Mouse (Mus musculus) frontal cortex, adult 2 months (tissue): ENCODE data around the gene Sec23a. TPM values are rescaled to one million over a fixed set of nuclear protein-coding genes. Genes with fewer than 3 reads are reported as not detected.
"Not testable (repeated sequence)": the region's sequence is repeated elsewhere in the genome, so short reads cannot be mapped to it uniquely, and the experiment has no call there.

Experiments used
- DNase-seq, 2 experiments: peaks; one replicate each; pipeline ENCODE4 v3.0.0; 2022; ENCODE audit warnings: low spot score in 1 of 2; ENCODE audit errors: extremely low spot score in 1 of 2
- polyA plus RNA-seq: library from polyadenylated mRNA; depleted of rRNA; stranded (reverse); fragments of >200 nt; gene quantifications from 2 replicates; pipeline ENCODE4 v1.2.3, GENCODE M21; 2012; rRNA removed

Sec23a gene
- 46.1 and 53.5 TPM in 2 replicates for polyA plus RNA-seq

DNA sequence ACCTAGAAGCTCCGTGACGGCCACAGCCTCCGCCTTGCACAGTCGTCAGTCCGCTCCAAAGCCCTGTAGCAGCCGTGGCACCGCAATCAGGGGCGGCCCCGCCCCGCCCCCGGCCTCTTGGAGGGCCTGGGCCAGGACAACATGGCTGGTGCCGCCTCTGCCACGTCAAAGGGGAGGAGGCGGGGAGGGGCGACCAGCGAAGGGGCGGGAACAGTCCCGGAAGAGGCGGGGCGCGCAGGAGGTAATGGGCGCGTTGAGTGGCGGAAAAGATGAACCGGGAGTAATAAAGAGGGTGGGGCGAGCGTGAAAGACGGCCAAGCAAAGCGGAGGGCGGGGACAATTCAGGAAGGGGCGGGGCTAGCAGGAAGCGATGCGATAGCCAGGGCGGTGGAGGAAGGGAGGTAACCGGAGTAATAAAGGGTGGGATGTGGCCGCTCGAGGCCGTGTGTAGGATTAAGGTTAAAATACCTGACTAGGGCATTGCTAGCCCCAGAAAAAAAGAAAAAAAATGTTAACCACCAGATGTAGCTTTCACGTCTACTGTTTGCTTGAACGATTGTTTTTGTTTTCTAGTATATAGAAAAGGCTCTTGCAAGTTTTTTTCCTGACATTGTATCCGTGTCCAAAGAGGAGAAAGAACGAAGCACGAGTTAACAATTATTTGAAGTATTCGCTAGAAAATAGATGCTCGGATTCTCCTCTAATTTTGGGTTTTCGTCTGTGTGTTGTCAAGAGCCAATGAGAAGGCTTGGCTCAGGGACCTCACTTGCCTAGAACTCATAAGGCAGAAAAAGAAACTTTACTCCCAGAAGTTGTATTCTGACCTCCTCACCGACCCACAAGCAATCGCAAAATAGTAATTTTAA is at the start of gene Sec23a:
Gene Sec23a, minus strand, starts transcription at position 174 of the 866 bp plus-strand sequence.
- DNase-seq, result peak; percentile 96 to 98

DNA sequence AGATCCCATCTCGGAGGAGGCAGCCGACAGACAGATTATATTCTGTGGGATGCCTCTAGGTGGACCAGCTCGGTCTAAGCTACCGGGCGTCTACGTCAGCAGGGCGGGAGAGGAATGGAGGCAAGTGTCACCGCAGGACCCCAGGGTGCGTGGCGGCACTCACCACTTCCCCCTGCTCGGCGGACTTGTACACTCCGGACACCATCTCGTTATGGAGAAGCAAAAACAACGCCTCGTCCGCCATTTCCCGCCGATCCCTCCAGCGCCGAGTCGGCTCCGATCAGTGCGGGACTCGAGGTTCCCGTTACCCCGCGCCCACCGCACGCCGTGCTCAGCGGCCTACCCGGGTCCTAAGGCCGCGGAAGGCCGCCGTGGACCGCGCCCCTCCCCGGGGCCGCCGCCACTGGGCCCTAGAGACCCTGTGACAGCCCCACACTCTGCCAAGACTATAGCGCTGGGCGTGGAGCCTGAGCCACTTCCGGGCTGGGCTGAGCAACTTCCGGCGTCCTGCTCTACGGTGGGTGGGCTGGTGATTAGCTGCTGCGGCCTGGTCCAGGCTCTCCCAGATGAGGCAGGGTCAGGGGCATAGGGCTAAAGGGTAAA is 49.3 kb upstream of the Sec23a start, which contains the start of gene Trappc6b:
Gene Trappc6b, minus strand, starts transcription at position 480 of the 603 bp plus-strand sequence.
- peak; percentile 60 to 79 for DNase-seq

DNA sequence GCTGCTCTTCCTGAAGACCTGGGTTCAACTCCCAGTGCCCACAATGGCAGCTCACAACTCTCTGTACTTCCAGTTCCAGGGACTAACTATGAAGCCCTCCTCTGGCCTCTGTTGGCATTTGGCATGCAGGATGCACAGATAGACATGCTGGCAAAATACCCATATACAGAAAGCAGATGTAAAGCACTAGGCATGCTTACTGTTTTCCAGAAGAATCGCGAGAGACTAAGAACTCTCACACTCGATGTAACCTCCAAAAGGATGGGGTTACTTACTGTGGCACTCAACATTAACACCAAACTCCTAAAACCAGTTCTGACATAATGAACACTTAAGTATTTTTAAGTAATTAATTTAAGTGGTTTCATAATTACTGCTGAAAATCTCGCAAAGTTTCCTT is 48.5 kb upstream of the Sec23a start:
- no peak for DNase-seq

DNA sequence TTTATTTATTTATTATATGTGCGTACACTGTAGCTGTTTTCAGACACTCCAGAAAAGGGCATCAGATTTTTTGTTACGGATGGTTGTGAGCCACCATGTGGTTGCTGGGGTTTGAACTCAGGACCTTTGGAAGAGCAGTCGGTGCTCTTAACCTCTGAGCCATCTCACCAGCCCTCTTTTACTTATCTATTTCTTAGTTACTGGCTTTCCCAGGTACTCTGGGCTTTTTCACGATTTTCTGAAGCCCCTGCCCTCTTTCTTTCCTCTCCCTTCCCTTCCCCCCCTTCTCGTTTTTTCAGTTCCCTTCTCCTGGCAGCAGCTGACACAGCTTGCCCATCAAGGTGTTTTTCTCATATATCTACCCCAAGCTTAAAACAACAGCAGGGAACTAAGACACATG is 46.4 kb upstream of the Sec23a start:
- not testable (repeated sequence) for DNase-seq

DNA sequence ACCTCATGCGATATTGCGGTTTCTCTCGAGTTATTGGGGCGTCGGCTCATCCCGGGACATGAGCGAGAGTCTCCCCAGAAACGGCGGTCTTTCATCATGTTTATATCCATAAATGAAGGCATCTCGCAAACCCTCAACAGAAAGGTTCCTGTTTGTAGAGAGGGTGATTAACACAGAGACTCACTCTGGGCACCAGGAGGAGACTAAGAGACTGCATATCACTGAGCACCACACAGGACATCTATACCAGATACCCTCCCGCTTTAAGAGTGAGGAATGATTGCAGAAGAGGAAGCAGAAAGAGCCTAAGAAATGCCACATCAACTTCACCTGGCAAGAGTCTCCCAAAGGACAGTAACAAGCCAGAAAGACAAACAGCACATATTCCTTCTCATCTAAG is 44.4 kb upstream of the Sec23a start:
- DNase-seq, result no peak

DNA sequence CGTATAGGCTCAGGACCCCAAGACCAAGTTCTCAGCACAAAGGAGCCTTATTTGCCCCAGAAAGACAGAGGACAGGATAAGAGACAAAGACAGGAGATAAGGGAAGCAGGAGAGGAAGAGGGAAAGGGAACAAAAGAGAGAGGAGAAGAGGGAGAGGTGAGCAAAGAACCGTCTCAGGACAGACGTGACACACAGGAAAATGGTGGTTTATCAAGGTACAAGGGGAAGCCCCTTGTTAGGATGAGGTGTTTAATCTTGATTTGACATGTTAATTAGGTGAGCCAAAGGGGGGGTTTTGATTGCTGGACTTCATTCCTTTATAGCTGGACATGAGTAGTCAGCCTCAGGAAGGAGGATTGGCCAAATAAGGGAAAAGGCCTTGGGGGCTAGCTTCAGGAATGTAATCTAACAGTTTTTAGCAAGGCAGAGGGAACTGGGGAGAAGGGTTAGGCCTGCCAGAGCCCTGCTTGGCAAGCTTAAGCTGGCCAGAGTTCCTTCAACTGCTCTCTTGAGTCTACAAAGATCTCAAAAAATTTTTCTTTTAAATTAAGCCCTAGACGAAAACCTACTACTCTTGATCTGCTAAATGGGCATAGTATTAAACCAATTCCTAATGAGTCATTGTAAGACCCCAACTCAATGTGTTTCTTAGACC is 43.5 kb upstream of the Sec23a start:
- no peak for DNase-seq

DNA sequence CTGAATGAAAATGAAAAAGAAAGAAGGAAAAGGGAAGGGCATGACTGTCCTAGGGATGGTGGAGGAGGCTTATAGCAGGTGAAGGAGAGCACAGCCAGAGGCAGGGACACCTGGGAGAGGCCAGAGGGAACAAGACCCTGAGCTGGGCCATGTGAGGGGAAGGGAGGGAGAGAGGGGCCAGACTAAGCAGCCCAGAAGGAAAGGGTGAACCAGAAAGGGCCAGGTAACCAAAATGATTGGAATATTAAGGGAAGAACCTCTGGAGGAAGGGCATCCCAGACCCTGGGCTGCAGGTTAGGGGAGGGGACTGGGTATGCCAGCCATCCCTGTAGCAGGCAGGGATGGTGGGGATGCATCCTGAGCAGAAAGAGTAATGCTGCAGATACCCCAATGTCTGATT is 42.2 kb upstream of the Sec23a start:
- DNase-seq, result no peak

DNA sequence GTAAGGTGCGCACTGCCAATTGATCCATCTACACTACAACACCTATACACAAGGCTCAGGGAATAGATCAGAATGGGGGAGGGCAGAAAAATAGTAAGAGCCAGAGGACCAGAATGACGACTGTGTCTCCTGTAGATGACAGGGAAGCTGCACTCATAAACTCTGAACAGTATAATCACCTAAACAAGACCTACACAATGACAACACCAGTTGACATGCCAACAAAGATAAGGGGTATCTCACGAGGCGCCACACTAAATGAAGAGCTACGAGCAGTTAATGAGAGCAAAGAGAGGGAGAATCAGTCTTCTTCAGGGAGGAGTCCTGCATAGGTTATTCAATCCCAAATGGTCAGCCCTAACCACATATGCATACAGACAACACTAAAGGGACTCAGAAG is 41.3 kb upstream of the Sec23a start:
- DNase-seq, result no peak

DNA sequence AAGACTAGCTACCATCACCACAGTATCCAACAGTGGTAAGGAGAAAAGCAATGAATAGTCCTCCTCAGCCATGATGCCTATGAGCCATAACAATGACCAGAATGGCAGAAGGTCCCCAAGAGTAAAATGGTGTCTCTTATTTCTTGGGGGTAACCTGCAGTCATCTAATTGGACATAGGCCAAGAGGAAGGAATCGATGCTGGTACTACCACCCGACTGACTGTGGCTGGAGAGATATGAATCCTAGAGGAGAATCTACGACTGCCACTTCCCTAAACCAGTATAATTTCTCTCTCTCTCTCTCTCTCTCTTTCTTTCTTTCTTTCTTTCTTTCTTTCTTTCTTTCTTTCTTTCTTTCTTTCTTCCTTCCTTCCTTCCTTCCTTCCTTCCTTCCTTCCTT is 40.7 kb upstream of the Sec23a start:
- DNase-seq, result no peak

DNA sequence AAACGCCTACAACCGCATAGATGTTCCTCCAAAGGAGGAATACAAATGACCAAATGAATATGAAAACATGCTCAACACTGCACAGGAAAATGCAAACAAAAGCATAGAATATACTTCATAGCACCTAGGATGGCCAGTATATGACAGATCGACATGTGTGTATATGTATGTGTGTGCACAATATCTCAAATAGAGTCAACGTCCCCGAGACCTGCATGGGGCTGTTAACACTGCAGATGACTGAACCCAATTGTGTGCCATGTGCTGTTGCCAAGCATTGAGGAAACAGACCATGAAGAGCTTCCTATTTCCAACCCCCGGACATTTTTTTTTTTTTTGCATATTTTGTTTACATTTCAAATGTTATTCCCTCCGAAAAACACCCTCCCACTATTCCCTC is 29.0 kb upstream of the Sec23a start:
- no peak for DNase-seq

DNA sequence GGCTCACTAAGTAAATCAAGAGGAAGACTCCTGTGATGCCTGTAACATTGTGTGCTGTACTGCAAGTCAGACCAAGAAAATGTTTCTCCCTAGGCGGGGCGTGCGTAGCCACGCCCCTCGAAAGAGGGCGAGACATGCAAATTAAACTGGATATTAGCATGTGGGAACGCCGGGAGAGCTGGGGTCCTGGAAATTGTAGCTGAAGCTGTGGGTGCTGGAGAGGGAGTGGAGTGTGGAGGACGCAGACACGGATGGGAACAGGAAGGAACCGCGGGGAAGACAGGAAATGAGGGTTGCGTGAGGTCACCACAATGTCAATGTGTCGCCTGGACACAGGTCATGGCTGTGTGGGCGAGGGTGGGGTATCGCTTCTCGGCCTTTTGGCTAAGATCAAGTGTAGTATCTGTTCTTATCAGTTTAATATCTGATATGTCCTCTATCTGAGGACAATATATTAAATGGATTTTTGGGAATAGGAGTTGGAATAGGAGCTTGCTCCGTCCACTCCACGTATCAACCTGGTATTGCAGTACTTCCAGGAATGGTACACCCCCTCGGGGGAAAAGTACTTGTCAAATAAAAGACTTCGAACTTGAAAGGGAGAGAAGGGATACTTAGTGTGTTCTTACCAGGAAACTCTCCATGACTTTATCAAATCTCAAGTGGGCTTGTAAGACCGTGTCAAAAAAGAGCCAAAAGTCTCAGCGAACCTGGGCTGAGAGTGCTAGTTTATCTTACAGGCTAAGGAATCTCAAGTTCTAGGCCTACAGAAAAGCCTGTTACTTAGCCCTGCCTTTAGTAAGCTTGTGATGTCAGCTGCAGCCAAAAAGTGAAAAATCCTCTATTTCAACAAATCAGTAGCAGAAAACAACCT is 28.4 kb upstream of the Sec23a start:
- no peak for DNase-seq

DNA sequence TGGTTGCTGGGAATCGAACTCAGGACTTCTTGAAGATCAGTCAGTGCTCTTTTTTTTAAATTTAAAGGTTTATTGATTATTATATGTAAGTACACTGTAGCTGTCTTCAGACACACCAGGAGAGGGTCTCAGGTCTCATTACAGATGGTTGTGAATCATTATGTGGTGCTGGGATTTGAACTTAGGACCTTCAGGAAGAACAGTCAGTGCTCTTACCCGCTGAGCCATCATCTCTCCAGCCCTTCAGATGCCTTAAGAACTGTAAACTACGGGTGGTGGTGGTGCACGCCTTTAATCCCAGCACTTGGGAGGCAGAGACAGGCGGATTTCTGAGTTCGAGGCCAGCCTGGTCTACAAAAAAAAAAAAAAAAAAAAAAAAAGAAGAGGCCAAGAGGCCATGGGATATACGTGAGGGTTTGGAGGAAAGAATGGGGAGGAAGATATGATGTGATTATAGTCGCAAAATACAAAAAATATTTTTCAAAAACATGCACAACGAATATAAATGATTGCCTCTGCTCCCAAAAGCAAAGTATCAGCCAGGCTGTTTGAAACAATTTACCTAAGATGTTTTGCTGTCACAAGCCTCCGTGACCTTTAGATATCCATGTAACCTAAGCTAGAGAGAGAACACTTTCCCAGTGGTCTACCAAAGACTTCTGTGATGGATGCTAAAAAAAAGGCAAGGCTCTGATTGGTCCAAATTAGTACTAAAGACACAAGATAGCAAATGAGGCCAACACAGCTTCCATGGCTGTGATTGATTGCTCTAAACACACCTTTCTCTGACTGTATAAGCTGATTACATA is 27.5 kb upstream of the Sec23a start:
- no peak for DNase-seq

DNA sequence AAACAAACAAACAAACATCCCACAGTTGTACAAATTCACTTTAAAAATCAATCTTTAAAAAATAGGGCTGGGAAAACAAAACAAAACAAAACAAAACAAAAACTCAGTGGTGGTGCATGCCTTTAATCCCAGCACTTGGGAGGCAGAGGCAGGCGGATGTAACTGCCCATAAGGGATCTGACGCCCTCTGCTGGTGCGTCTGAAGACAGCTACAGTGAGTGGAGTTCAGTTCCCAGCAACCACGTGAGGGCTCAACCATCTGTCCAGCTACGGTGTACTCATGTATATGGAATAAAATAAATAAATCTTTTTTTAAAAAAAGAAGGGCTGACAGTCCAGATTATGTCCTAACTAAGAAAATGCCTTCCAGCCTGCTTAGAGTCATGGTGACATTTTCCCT is 20.3 kb upstream of the Sec23a start:
- DNase-seq, result no peak

DNA sequence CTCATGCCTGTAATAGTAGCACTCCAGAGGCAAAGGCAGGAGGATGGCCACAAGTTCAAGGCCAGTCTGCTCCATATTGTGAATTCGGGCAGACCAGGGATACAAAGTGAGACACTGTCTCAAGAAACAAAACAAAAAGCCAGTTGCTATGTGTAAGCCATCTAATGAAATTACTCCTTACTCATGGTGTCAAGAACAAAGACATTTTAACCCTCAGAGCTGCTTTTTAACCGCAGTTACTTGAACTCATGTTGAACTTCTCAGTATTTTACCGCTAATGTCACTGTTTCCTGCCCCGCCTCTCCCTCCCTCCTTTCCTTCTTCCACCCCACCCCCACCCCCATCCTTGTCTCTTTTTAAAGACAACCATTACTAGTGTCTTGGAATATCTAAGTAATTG is 9.5 kb upstream of the Sec23a start:
- DNase-seq, result no peak

DNA sequence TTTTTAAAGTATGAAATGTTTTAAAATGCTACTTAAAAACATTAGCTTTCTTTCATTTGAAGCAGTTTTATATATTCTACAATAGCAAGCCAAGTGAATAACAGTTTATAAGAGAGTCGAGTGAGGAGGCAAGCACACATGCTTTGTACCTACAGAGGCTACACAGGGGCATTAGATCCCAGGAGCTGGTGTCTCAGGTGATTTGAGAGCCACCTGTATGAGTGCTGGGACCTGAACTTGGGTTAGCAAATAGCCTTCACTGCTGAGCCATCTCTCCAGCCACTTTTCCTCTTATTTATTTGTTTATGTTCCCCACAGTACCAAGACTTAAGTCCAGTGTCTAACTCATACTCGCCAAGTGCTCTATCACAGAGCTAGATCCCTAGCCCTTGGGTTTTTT is 8.1 kb upstream of the Sec23a start:
- no peak for DNase-seq

DNA sequence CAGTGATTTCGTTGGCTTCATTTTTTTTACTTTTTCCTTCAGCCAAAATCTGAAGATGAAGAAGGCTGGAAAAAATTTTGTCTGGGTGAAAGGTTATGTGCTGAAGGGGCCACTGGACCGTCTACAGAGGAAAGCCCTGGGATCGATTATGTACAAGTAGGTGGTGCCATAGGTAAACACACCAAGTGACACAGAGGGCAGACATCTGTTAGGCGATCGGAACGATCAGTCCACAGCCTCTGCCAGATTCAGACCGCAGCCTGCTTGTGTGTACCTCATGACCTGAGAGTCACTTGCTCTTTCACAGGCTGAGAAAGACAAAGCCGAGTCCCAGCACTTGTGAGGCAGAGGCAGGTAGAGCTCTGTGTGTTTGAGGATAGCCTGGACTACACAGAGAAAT is 6.2 kb upstream of the Sec23a start:
- no peak for DNase-seq

DNA sequence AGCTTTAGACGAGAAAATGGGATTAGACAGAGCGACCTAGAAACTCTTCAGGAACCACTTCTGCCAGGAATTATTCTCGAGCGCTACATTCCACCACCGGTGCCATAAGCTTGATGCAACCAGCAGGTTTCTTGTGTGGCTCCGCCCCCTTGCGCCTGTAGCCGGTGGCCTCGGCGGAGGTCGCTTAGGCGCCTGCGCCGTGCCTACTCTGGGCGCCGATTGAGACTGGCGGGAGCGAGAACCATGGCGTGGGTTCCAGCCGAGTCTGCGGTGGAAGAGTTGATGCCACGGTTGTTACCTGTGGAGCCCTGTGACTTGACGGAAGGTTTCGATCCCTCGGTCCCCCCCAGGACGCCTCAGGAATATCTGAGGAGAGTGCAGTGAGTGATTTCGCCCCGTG is 1.4 kb upstream of the Sec23a start, which contains the start of gene Gemin2:
Gene Gemin2, plus strand, starts transcription at position 160 of the 400 bp plus-strand sequence.
- peak; percentile 79 to 92 for DNase-seq

DNA sequence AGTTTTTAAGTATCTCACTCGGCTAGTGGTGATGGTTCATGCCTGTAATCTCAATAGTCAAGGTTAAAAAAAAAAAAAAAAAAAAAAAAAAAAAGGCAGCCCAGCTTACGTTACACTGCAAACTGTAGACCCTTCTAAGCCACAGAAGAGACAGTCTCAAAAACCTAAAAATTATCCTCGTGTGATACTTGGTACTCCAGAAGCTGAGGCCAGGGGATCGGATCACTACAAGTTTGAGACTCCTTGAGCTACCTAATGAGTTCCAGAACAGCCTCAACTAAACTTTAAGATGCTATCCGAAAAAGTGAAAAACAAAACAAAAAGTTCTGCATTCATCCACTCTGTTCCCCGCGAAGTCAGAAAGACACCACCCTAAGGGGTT is 884 bp upstream of the Sec23a start:
- DNase-seq, result no peak

DNA sequence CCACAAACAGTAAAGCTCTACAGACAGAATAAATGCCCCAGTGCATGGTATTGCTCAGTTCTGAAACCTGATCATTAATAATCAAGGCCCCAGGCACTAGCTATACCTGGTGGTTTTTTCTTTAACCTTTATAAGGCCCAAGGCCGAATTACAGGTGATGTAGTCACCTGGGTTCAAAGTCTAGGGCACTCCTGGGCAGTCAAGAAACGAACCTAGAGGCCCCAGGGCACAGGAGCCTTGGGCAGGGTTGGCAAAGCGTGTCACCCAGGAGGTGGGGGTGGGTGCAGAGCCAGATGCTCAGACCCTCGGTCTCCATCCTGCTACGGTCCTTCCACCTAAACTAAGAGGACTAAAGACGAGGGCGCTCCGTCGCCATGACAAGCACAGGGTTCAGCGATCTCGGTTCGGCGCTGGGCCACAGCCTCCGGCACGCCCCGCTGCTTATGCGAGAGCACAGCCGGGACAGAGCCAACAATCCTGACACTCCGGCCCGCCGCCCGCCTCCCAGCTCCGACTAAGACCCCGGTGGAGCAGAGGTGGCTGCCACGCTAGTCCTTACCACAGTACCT is 458 bp downstream of the Sec23a start:
- DNase-seq, result no peak
